Mouse (Mus musculus): ENCODE results near the gene Ikzf3. TPM values are rescaled to one million over a fixed set of nuclear protein-coding genes. Genes with fewer than 3 reads are reported as not detected.

The Ikzf3 gene
- polyA plus RNA-seq, 1 experiment: 0.32 TPM

GRCm38 (mm10) chr11:98577776-98578175 is 31.9 kb upstream of the Ikzf3 start:
- no peak for DNase-seq (ENCODE audit: extremely low spot score in 1 of 2, low spot score in 1 of 2)

DNA sequence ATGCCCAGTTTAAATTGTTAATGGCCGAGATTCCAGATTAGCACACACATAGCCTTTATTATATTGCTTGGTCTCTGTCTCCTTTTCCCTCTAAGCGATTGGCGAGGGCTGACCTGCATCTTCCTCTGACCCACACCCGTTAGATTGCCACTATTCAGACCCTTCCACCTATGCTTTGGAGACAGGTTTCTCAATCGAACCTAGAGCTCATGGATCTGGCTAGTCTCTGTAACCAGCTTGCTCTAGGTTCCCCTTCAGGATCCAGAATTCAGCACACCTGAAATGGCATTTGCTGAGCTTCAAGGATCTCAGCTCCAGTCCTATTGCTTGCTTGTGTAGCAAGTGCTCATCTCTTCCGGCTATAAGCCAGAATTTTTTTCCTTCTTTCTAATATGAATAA is 23.6 kb upstream of the Ikzf3 start:
- DNase-seq (ENCODE audit: extremely low spot score in 1 of 2, low spot score in 1 of 2): no peak

GRCm38 (mm10) chr11:98568326-98568725 is 22.5 kb upstream of the Ikzf3 start:
- no peak for DNase-seq (ENCODE audit: extremely low spot score in 1 of 2, low spot score in 1 of 2)

- no peak for DNase-seq (ENCODE audit: extremely low spot score in 1 of 2, low spot score in 1 of 2)
These were observed 18.1 kb upstream of the Ikzf3 start for GRCm38 (mm10) chr11:98563921-98564414.

GRCm38 (mm10) chr11:98563025-98563424 is 17.2 kb upstream of the Ikzf3 start:
- DNase-seq (ENCODE audit: extremely low spot score in 1 of 2, low spot score in 1 of 2): no peak

DNA sequence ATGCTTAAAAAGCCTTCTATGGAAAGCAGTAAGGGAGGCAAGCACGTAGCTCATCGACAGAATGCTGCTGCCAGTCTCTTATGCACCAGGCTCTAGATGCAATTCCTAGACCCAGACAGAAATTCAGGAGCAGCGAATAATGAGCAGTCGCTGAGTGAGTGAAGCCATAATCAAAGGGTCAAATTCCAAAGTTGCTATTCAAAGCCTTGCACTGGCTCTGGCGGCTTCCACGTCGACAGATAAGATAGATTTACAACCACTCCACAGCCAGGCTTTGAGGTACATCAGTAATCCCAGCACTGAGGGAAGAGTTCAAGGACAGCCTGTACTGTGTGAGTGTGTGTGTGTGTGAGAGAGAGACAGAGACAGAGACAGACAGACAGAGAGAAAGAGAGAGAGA is 15.1 kb upstream of the Ikzf3 start:
- DNase-seq (ENCODE audit: extremely low spot score in 1 of 2, low spot score in 1 of 2): no peak

- DNase-seq (ENCODE audit: extremely low spot score in 1 of 2, low spot score in 1 of 2): no peak
These were observed 9.4 kb upstream of the Ikzf3 start for GRCm38 (mm10) chr11:98555124-98555700.

- DNase-seq (ENCODE audit: extremely low spot score in 1 of 2, low spot score in 1 of 2): no peak
These were observed 8.1 kb upstream of the Ikzf3 start for GRCm38 (mm10) chr11:98553966-98554365.

DNA sequence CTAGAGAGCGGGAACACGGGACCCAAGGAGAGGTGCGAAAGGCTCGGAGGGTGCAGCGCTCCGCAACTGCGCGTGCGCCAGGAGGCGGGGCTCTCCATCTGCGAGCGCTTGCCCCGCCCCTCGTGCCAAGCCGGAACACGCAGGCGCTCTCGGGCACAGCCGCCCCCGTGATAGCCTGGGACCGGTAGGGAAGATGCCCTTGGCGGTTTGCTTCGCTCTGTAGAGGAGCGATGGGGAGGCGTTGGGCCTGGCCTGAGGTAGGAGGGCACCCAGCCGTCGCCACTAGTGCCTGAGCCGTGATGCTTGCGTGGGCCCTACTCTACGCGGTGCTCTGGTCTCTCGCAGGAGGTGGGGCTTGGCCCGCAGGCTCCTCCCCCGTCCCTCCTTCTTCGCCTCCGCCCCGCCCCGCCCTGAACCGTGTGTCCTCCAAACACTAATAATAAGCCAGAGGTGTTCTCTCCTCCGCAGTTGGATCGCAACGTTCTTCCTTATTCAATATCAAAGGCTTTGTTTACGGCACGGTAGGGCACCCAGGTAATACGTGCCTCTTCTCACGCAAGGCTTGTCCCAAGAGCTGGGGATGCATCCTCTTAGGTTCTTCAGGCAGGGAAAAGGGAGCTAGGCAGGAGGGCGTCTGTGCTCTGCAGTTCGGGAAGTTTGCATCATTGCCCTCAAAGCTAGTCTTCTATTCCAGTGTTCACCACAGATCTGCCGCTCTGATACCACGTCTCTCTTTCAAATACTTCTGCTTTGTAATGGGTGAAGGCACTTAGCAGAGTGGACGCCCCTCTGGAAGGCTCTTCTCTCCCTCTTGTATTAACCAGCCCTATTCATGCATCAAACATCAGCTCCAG is 5.4 kb upstream of the Ikzf3 start, which contains the start of gene Zpbp2:
Zpbp2 (plus strand) TSS at position 123 of the 854 bp plus-strand sequence.
- DNase-seq (ENCODE audit: extremely low spot score in 1 of 2, low spot score in 1 of 2): peak; percentile 81 to 91

GRCm38 (mm10) chr11:98550311-98550974 is 4.6 kb upstream of the Ikzf3 start:
- DNase-seq (ENCODE audit: extremely low spot score in 1 of 2, low spot score in 1 of 2): no peak

GRCm38 (mm10) chr11:98549363-98549762 is 3.5 kb upstream of the Ikzf3 start:
- DNase-seq (ENCODE audit: extremely low spot score in 1 of 2, low spot score in 1 of 2): no peak

DNA sequence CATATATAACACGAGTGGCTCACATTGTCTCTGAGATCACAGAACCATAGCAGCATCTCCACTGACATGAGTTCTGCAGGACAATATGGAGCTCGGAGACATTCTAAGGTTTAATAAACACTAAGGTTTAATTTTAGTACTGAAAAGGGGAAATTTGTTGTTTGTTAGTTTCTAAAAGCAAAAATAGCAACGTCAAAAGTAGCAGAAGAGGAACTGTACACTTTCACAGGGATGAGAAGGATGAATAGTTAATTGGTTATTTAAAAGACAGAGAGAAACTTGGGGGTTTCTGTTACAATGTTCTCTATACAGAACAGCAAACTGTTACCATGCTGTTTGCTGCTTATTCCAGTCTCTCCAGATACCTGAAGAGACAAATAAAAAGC is 1.5 kb upstream of the Ikzf3 start:
- no peak for DNase-seq (ENCODE audit: extremely low spot score in 1 of 2, low spot score in 1 of 2)

DNA sequence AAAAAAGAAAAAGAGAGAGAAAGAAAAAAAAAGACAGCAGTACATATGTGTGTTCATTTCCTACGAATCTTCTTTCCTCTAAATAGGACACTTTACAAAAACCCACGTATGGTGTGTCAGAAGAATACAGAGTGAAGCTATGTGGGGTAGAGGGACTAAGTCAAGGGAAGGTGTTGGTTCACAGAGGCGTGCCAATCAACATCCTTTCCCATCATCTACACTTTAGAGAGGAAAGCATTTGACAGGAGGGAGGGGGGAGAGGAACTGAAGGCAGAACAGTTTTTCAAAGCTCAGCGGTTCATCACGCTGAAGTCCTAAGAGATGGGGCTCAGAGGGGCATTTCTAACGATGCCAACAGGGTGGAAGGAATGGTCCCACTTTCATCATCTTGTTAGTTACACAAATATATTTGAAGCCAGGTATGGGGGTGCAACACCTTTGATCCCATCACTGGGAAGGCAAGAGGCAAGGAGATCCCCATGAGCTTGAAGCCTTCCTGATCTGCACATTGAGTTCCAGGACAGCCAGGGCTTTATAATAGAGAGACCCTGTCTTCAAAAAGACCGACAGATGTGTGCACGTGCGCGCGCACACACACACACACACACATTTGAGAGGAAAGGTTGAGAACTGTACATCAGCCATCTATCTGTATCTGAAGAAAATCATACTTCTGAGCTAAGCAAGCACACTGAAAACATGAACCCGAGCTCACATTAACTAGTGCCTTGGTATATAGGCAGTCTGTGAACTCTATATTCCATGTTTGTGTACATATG is 887 bp upstream of the Ikzf3 start:
- no peak for DNase-seq (ENCODE audit: extremely low spot score in 1 of 2, low spot score in 1 of 2)

DNA sequence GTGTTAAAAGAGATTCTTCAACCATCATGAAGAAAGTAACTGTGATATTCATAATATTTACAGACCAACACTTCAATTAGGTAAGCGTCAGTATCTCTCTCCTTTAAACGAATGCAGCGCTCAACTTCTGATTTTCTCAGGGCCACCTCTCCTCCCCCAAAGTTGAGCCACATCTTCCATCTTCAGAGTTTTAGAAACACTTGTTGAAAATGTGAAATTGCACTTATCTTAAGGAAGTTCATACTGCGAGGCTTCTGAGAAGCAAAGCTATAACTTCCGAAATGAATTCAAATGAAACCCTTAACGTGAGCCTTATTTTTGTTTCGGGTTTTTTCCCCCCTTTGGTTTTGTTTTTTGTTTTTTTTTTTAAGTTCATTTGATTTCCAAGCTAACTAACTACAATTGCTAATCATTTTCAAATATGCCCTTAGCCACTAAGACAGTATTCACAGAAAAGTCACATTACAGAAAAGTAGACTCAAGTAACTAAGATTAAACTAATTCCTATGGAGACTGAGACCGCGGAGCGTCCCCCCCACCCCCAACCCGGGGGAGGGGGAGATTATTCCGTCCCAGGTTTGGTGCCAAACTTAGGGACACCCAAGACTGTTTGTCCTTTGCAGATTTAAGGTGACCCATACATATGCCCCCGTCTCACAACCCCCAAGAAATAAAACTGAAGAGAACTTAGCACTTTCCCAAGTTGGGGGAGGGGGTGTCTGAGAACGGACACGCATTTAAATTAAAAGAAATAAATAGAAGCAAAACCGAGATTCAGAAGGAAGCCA is 747 bp downstream of the Ikzf3 start:
- DNase-seq (ENCODE audit: extremely low spot score in 1 of 2, low spot score in 1 of 2): no peak

- DNase-seq (ENCODE audit: extremely low spot score in 1 of 2, low spot score in 1 of 2): no peak
These were observed 2.4 kb downstream of the Ikzf3 start for GRCm38 (mm10) chr11:98543414-98543813.

DNA sequence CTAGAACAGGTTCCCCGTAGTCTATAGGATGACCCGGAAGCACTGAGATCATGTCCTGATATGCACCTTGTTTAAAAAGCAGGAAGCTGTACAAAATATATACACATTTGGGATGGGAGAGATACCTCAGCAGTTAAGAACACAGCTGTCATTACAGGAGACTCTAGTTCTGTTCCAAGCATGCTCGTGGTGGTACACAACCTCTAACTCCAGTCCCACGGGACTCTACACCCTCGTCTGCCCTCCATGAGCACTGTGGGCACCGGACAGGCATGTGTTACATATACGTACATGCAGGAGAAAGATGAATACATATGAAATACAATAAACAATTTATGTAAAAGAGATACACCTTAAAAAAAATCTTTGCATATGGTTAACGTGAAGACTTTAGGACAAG is 3.3 kb downstream of the Ikzf3 start:
- DNase-seq (ENCODE audit: extremely low spot score in 1 of 2, low spot score in 1 of 2): no peak

DNA sequence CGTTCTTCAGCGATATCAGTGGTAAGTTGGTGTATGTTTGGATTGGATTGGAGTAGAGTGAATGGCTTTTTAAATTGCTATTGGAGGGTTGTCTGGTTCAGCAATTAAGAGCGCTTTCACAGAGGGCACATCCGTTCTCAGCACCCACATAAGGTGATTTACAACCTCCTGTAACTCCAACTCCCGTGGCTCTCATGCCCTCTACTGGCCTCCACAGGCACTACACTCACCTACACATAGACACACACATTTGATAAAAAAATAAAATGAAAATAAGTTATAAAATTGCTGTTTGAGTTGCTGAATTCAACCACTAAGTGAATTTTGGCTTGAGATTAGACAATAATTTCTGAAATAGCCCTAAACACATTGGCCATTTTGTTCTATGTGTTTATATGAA is 5.5 kb downstream of the Ikzf3 start:
- DNase-seq (ENCODE audit: extremely low spot score in 1 of 2, low spot score in 1 of 2): no peak

DNA sequence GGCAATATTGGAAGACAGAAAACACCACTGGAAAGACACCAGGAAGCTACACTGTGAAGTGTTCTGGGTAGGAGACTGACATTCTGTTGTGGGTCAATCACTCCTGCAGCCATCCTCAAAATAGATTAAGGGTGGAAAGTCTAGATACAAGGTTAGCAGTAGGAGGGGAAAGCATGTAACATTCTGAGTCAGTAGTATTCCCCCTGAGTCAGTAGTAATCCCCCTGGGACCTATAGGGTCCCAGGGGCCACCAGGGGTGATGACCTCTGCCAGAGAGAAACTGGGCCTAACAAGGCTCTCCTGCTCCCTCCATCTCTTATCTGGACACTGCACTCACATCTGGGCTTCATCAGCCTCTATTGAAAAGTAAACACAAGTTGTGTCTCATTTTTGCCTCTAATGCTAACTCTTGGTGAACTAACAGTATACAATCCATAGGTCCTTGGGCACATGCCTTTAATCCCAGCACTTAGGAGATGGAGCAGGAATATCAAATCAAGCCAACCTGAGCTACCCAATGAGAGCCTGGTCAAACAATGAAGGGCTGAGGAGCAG is 8.3 kb downstream of the Ikzf3 start:
- DNase-seq (ENCODE audit: extremely low spot score in 1 of 2, low spot score in 1 of 2): no peak

DNA sequence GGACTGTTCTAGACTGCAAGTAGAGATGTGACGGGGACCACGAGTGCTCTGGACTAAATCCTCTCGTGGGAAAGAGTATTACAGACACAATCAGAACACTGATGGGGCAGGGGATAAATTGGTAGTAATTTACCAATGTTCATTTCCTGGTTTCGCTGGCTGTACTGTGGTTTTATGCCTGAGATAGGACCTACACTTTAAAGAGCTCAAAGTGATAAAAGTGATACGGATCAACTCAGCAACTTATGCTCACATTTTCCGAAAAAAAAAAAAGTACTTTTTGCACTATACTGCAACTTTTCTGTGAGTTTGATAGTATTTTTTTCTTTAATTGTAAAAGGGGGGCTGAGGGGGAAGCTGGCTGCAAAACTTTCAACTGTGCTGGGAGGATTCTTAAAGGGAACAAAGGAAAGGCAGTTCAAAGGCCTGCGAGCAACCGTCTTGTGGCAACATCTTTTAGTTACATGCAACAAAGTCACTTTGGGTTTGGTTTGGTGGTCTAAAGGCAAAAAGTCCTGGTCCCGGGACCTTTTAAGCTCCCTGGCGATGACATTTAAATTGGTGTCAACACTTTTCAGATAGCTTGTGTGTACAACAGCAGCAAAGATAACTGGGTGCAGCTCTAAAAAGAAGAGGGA is 18.9 kb downstream of the Ikzf3 start:
- no peak for DNase-seq (ENCODE audit: extremely low spot score in 1 of 2, low spot score in 1 of 2)
